Mouse (Mus musculus) embryonic facial prominence, embryonic 11.5 days (tissue): ENCODE data around the gene 4930558C23Rik. TPM values are rescaled to one million over a fixed set of nuclear protein-coding genes. Genes with fewer than 3 reads are reported as not detected.
"Not testable (repeated sequence)": the region's sequence is repeated elsewhere in the genome, so short reads cannot be mapped to it uniquely, and the experiment has no call there.

Experiments
- ATAC-seq: fragments of 200-750 bp; cut with Nextera tagmentation; replicated peaks from 2 replicates; pipeline ENCODE4 v1.8.0; 2017; ENCODE audit warnings: low read depth; ENCODE audit not compliant: insufficient number of reproducible peaks, low FRiP score, low TSS enrichment
- DNase-seq: peaks from one replicate; pipeline ENCODE4 v3.0.0-alpha.2; 2015; ENCODE audit warnings: low spot score
- H3K27ac ChIP-seq: fragments of 300-500 bp; sonication (generic); replicated peaks from 2 replicates; pipeline ENCODE4 v1.5.1; 2014; ENCODE audit warnings: mild to moderate bottlenecking, low read depth, low read length, control low read depth
- H3K27me3 ChIP-seq: fragments of 300-500 bp; sonication (generic); 2 replicates; pipeline ENCODE4 v1.6.1; 2014; ENCODE audit warnings: mild to moderate bottlenecking, low read length, moderate library complexity, mixed read lengths; ENCODE audit not compliant: control insufficient read depth, insufficient read depth
- H3K36me3 ChIP-seq: fragments of 300-500 bp; sonication (generic); replicated peaks from 2 replicates; pipeline ENCODE4 v1.6.1; 2014; ENCODE audit warnings: low read depth, mild to moderate bottlenecking, low read length, moderate library complexity, mixed read lengths; ENCODE audit not compliant: control insufficient read depth, insufficient read depth
- H3K4me1 ChIP-seq: fragments of 300-500 bp; sonication (generic); 2 replicates; pipeline ENCODE4 v1.6.1; 2014; ENCODE audit warnings: low read length, mixed read lengths; ENCODE audit not compliant: control insufficient read depth, insufficient read depth
- H3K4me2 ChIP-seq: fragments of 300-500 bp; sonication (generic); 2 replicates; pipeline ENCODE4 v1.6.1; 2014; ENCODE audit warnings: low read depth, mild to moderate bottlenecking, control low read depth, low read length, moderate library complexity
- H3K4me3 ChIP-seq: fragments of 300-500 bp; sonication (generic); 2 replicates; pipeline ENCODE4 v1.5.1; 2014; ENCODE audit warnings: low read depth, low read length, control low read depth
- H3K9ac ChIP-seq: fragments of 300-500 bp; sonication (generic); replicated peaks from 2 replicates; pipeline ENCODE4 v1.6.1; 2014; ENCODE audit warnings: mild to moderate bottlenecking, control low read depth, low read length
- H3K9me3 ChIP-seq: fragments of 300-500 bp; sonication (generic); replicated peaks from 2 replicates; pipeline ENCODE4 v1.6.1; 2016; ENCODE audit warnings: mild to moderate bottlenecking, low read length, inconsistent platforms, mixed read lengths; ENCODE audit not compliant: control insufficient read depth
- WGBS: fragments of 180-500 bp; shearing (Covaris S2); extraction: QIAGEN DNeasy Blood & Tissue Kit; methylation state at CpG from one replicate; pipeline ENCODE4 v1.1.7; 2014; 5-methylcytosine and 5-hydroxymethylcytosine counted together
- polyA plus RNA-seq: library from polyadenylated mRNA; unstranded; fragments of >200 nt; fragmentation: Nextera tagmentation; extraction: Ambion mirVana; gene quantifications from 2 replicates; pipeline ENCODE4 v1.2.1, GENCODE M21; 2014

4930558C23Rik gene
- polyA plus RNA-seq, 1 experiment from 2014 or later = not detected

DNA sequence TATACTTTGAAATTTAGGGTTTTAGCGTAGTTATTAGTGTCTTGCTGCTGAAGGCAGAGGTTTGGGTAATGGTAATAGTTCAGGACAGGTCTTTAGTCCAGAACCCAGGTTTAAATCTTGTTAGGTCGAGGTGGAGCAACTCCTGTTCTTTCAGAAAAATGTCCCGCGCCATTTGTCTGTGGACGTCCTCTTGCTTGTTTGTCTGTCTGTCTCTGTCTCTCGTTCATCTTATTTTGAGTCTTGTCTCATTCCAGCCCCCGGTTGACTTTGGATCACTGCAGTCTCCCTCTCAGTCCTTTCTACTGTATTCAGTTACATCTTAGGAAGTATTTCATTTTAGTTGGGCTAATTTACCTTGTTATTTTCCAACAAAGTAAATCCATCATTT lies 32.3 kb upstream of the 4930558C23Rik start:
- Histone ChIP-seq H3K9ac (peak overlapping the region; percentile 75), H3K27me3 (no peaks in the 10 kb centered on the region), H3K4me3 (peak overlapping the region; percentile 79), H3K4me2 (peak overlapping the region; percentile 60), H3K36me3 (no peaks in the 10 kb centered on the region; the same call in 1 of the 2 replicates), H3K27ac (no peak overlapping the region), H3K4me1 (no peaks in the 10 kb centered on the region), H3K9me3 (no peaks in the 10 kb centered on the region)
- no peak for ATAC-seq
- 3% methylated on average over 7 of the region's 7 CpGs for WGBS
- DNase-seq = no peak

DNA sequence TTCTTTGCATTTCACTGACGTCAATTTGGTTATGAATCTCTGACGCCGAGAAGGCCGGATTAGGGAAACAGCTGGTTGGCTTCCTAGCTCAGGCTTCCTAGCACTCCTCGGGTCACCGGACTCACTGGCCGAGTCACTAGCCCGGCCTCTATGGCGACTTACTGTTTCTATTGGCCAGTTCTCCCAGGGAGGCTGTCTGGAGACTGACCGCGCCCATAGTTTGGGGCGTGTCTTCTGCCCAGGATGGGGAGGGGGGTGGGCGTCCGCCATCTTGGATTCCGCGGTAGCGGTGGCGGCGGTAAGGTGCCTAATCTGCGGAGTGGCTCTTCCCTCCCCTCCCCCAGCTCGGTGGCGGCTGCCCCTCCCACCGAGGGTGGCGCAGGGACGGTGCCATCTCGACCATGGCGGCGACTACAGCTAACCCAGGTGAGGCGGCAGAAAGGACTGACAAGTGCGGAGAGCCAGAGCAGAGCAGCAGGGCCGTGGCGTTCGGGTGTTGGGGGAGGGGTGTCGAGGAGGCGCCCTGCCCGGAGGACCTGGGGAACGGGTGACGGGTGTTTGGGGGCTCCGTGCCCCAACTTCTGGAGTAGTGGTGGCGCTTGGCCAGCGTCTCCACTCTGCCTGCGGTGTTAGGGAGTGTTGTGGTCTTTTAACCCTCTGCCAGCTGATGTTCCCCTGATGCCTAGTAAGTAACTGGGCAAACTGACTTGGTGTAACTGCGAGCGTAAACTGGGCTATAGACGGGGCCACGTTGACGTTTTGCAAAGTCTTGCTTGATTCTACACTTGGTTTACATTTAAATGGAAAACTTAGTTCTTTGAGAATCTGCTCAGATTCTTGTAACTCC lies 31.7 kb upstream of the 4930558C23Rik start, which contains the start of gene Arnt:
TSS of gene Arnt (plus strand) at position 253 of the 847 bp plus-strand sequence.
- H3K9ac ChIP-seq = peak within 1 kb of the TSS; percentile 75
- peak; percentile 99 for ATAC-seq
- no peaks in the 10 kb centered on the region for H3K27me3 ChIP-seq
- peak within 1 kb of the TSS; percentile 79 for H3K4me3 ChIP-seq
- H3K9me3 ChIP-seq = no peaks in the 10 kb centered on the region
- no peaks in the 10 kb centered on the region for H3K4me1 ChIP-seq
- H3K36me3 ChIP-seq = no peaks in the 10 kb centered on the region; the same call in 1 of the 2 replicates
- under 1% methylated on average over 47 of the region's 47 CpGs for WGBS
- 0 out of 2 replicates have a peak within 1 kb of the TSS, but pooled peaks have one; percentile 2 for H3K27ac ChIP-seq
- peak within 1 kb of the TSS; percentile 60 for H3K4me2 ChIP-seq
- peak; percentile 96 for DNase-seq

DNA sequence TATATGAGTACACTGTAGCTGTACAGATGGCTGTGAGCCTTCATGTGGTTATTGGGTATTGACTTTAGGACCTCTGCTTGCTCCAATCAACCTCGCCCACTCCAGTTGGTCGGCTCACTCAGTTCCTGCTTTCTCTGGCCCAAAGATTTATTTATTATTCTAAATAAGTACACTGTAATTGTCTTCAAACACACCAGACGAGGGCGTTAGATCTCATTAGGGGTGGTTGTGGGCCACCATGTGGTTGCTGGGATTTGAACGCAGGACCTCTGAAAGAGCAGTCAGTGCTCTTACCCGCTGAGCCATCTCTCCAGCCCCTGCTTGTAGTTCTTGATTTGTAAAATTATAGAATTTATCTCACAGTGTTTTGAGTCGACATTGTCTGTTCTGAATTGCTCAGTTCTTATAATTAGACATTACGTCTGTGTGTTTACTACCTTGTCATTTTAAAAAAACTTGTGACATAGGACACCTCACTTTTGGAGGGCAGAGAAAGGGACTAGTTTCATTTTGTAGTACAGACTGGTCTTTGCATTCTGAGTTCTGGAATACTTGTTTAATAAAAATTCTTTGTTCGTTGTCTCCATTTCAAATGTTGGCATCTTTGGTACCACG lies 30.8 kb upstream of the 4930558C23Rik start:
- Histone ChIP-seq H3K4me2 (peak overlapping the region; percentile 14), H3K4me3 (peak overlapping the region; percentile 79), H3K27ac (no peak overlapping the region), H3K9me3 (no peaks in the 10 kb centered on the region), H3K4me1 (no peaks in the 10 kb centered on the region), H3K27me3 (no peaks in the 10 kb centered on the region), H3K36me3 (no peaks in the 10 kb centered on the region; the same call in 1 of the 2 replicates), H3K9ac (no peak overlapping the region)
- WGBS = 75% methylated on average over 10 of the region's 10 CpGs
- DNase-seq (no peak), ATAC-seq (no peak)

DNA sequence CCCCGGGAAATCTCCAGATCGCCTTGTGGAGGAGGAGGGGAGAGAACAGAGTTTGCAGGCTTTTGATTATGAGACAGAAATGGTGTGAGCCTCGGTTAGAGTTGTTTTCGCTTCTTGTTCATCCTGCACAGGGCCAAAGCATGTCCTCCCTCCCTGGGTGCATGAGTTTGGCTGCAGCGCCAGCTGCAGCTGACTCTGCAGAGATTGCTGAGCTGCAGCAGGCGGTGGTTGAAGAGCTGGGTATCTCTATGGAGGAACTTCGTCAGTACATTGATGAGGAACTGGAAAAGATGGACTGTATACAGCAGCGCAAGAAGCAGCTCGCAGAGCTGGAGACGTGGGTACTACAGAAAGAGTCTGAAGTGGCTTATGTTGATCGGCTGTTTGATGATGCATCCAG lies 25.8 kb upstream of the 4930558C23Rik start:
- not testable (repeated sequence) for H3K9ac ChIP-seq, H3K36me3 ChIP-seq, ATAC-seq, H3K4me2 ChIP-seq, H3K27me3 ChIP-seq, H3K4me1 ChIP-seq, H3K9me3 ChIP-seq, DNase-seq, H3K27ac ChIP-seq, H3K4me3 ChIP-seq
- WGBS = 77% methylated on average over 4 of the region's 11 CpGs

- not testable (repeated sequence) for H3K4me1 ChIP-seq, H3K9me3 ChIP-seq, H3K9ac ChIP-seq, H3K27ac ChIP-seq, H3K27me3 ChIP-seq, DNase-seq, H3K36me3 ChIP-seq
- H3K4me2 ChIP-seq = peak overlapping the region; percentile 51
- H3K4me3 ChIP-seq = peak overlapping the region; percentile 26; the same call in 1 of the 2 replicates
- 25% methylated on average over 14 of the region's 21 CpGs for WGBS
- ATAC-seq = 0 out of 2 replicates have a peak, but pooled peaks have one; percentile 3
Measured at GRCm38 (mm10) chr3:95427891-95428238, 25.2 kb upstream of the 4930558C23Rik start.

DNA sequence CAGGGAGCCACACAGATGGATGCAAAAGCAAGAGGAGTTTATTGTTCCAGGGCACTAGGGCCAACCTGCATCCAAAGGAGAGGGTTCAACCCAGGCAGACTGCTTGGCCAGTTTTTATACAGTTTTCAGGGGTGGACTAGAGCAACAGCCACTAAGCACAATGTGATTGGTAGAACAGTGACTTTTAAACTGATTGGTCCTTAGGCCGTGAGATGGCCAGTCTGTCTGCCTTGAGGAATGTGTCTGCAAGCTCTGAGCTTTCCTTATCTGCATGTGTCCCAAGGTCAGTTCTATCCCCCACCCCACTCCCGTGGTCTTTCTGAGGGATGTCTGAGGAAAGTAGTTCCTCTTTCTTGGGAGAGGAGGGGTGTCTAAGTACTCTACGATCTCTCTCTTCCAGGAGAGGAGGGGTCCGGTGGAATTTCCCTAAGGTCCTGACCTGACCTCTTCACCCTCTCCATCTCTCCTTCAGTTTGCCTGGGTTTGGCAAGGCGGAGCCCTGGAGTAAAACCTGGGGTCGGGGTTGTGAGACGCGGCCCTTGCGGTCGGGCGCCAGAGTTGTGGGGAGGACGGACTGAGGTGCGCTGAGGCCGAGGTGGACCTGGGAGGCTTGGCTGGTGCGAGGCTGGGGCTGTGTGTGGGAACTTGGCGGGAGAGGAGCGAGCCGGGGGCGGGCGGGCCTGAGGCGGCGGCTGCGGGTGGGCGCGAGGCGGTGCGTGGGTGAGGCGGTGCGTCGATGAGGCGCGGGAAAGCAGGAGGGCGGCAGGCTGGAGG lies 24.7 kb upstream of the 4930558C23Rik start:
- H3K4me1 ChIP-seq, H3K9me3 ChIP-seq, DNase-seq, H3K36me3 ChIP-seq, H3K27me3 ChIP-seq, H3K9ac ChIP-seq, H3K27ac ChIP-seq: not testable (repeated sequence)
- peak overlapping the region; percentile 26; the same call in 1 of the 2 replicates for H3K4me3 ChIP-seq
- peak overlapping the region; percentile 51 for H3K4me2 ChIP-seq
- peak; percentile 79 for ATAC-seq
- WGBS = 55% methylated on average over 5 of the region's 33 CpGs

DNA sequence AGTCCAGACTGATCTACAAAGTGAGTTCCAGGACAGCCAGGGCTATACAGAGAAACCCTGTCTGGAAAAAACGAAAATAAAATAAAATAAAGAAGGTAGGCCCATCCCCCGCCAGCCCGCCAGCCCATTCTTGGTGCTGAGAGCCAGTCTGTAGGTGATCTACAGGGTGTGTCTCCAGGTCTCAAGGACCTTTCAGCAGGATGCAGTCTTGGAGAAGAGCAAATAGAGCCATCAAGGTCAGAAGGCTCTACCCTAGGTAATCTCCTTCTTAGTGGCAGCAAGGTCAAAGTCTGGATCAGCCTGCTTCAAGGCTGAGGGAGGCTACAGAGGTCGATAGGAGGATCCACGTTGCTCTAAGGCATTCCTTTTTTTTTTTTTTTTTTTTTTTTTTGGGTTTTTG lies 23.8 kb upstream of the 4930558C23Rik start:
- WGBS = 92% methylated on average over 5 of the region's 5 CpGs

More for the DNA sequence above, 23.8 kb upstream of the 4930558C23Rik start:
- not testable (repeated sequence) for H3K27me3 ChIP-seq, H3K9ac ChIP-seq, H3K4me1 ChIP-seq, H3K9me3 ChIP-seq, DNase-seq, H3K4me3 ChIP-seq, H3K36me3 ChIP-seq, H3K27ac ChIP-seq, H3K4me2 ChIP-seq, ATAC-seq
